Mouse (Mus musculus) lung, adult 18-20 months (tissue): ENCODE data around the gene Macrod1.

ENCODE experiments used
- DNase-seq, 2 experiments: peaks; one replicate each; pipeline ENCODE4 v3.0.0; 2022; ENCODE audit warnings: mixed read lengths in 2 of 2

The Macrod1 gene

GRCm38 (mm10) chr19:7240782-7241690 lies 184.4 kb downstream of the Macrod1 start, which contains the start of gene Naa40:
Gene Naa40 (minus strand): TSS chr19:7241183.
- DNase-seq, result peak; percentile 91 to 93

DNA sequence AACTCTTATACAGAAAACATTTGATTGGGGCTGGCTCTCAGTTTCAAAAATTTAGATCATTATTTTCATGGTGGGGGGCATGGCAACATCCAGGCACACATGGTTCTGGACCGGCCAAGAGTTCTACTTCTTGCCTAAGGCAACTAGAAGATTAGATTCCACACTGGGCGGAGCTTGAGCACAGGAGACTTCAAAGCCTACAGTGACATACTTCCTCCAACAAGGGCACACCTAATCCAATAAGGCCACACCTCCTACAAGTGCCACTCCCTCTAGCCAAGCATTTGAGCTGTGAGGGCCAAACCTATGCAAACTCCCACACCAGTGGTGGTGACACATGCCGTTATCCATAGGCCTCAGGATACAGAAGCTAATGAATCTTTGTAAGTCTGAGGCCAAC lies 189.4 kb downstream of the Macrod1 start:
- DNase-seq, result no peak
